Mouse (Mus musculus) heart, embryonic 11.5 days (tissue): ENCODE results near the gene Serpina3b. TPM values are rescaled to one million over a fixed set of nuclear protein-coding genes. Genes with fewer than 3 reads are reported as not detected.

ENCODE experiments used
- ATAC-seq: fragments of 200-750 bp; cut with Nextera tagmentation; replicated peaks from 2 replicates; pipeline ENCODE4 v1.8.0; 2017; ENCODE audit warnings: moderate library complexity; ENCODE audit not compliant: insufficient number of reproducible peaks, low FRiP score, low TSS enrichment
- H3K27ac ChIP-seq: fragments of 300-500 bp; sonication (generic); 2 replicates; pipeline ENCODE4 v1.5.1; 2014; ENCODE audit warnings: mild to moderate bottlenecking, low read depth, low read length
- H3K27me3 ChIP-seq: fragments of 300-500 bp; sonication (generic); 2 replicates; pipeline ENCODE4 v1.6.1; 2014; ENCODE audit warnings: mild to moderate bottlenecking, low read length, mixed read lengths; ENCODE audit not compliant: control insufficient read depth, insufficient read depth
- H3K36me3 ChIP-seq: fragments of 300-500 bp; sonication (generic); 2 replicates; pipeline ENCODE4 v1.6.1; 2014; ENCODE audit warnings: mild to moderate bottlenecking, low read length, moderate library complexity, mixed read lengths; ENCODE audit not compliant: control insufficient read depth, insufficient read depth
- H3K4me1 ChIP-seq: fragments of 300-500 bp; sonication (generic); 2 replicates; pipeline ENCODE4 v1.6.1; 2014; ENCODE audit warnings: low read length; ENCODE audit not compliant: control insufficient read depth, insufficient read depth
- H3K4me2 ChIP-seq: fragments of 300-500 bp; sonication (generic); 2 replicates; pipeline ENCODE4 v1.6.1; 2014; ENCODE audit warnings: mild to moderate bottlenecking, moderate library complexity
- H3K4me3 ChIP-seq: fragments of 300-500 bp; sonication (generic); 2 replicates; pipeline ENCODE4 v1.5.1; 2014; ENCODE audit warnings: low read depth, low read length
- H3K9ac ChIP-seq: fragments of 300-500 bp; sonication (generic); 2 replicates; pipeline ENCODE4 v1.6.1; 2014; ENCODE audit warnings: mild to moderate bottlenecking, low read depth, low read length, moderate library complexity
- H3K9me3 ChIP-seq: fragments of 300-500 bp; sonication (generic); replicated peaks from 2 replicates; pipeline ENCODE4 v1.6.1; 2016; ENCODE audit warnings: low read length; ENCODE audit not compliant: control insufficient read depth
- WGBS: fragments of 180-500 bp; shearing (Covaris S2); extraction: QIAGEN DNeasy Blood & Tissue Kit; methylation state at CpG from one replicate; pipeline ENCODE4 v1.1.7; 2014; ENCODE audit not compliant: insufficient replicate concordance; 5-methylcytosine and 5-hydroxymethylcytosine counted together
- polyA plus RNA-seq: library from polyadenylated mRNA; unstranded; fragments of >200 nt; fragmentation: Nextera tagmentation; extraction: Ambion mirVana; gene quantifications from 2 replicates; pipeline ENCODE4 v1.2.1, GENCODE M21; 2014

Gene Serpina3b
- polyA plus RNA-seq, 1 experiment from 2014 or later: 0.17 TPM

DNA sequence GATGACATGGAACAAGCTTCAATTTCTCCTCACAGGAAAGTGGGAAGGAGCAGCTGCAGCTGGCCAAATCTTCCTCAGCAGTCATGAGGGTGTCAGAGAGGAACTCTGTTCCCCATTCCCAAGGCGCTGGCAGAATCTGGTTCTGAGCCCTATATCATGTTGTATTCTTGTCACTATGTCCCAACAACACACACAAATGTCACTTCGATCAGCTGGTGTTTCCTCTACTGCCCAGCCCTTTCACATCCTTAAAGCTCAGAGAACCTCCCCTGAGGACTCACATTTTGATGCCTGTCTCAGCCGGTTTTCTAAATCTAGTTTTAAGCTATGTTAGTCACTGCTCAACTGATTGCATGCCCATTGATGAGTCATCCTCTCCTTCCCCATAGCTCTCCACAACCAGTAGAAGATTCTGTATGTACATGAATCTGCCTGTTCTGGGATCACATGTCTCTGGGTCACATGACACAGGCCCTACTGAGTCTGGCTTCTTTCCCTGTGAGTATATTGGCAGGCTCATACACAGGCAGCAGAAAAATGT is 58.3 kb downstream of the Serpina3b start:
- Histone ChIP-seq H3K4me2 (no peak overlapping the region), H3K27me3 (peaks cover 4% of the 10 kb centered on the region), H3K36me3 (no peaks in the 10 kb centered on the region), H3K27ac (no peak overlapping the region), H3K4me1 (no peaks in the 10 kb centered on the region), H3K9ac (no peak overlapping the region), H3K9me3 (no peaks in the 10 kb centered on the region), H3K4me3 (no peak overlapping the region)
- ATAC-seq: no peak
- 78% methylated on average over 3 of the region's 3 CpGs for WGBS

Other genes starting within 250 kb of the Serpina3b start
- gene Serpina1c, start 223.1 kb upstream of the Serpina3b start, polyA plus RNA-seq: 0.23 and 0.87 TPM in 2 replicates
- gene Serpina1e, start 169.0 kb upstream of the Serpina3b start, polyA plus RNA-seq: 0.42 TPM in 1 of 2 replicates, not detected in the other
- gene Serpina11, start 138.0 kb upstream of the Serpina3b start, polyA plus RNA-seq: 0.16 TPM in 1 of 2 replicates, not detected in the other
- 0.04 and 0.21 TPM in 2 replicates for gene Serpina9, start 114.2 kb upstream of the Serpina3b start, polyA plus RNA-seq
- 0.10 TPM in 1 of 2 replicates, not detected in the other for gene Serpina12, start 83.6 kb upstream of the Serpina3b start, polyA plus RNA-seq
- gene Serpina5, start 26.9 kb upstream of the Serpina3b start, polyA plus RNA-seq: not detected in 2 replicates
- gene Serpina3a, start 15.3 kb upstream of the Serpina3b start, polyA plus RNA-seq: not detected in 2 replicates
- gene Serpina3c, start 25.9 kb downstream of the Serpina3b start, polyA plus RNA-seq: 0.25 TPM in 1 of 2 replicates, not detected in the other
- gene Serpina3f, start 86.5 kb downstream of the Serpina3b start, polyA plus RNA-seq: not detected in 2 replicates
- 1.0 and 1.1 TPM in 2 replicates for gene Serpina3g, start 108.2 kb downstream of the Serpina3b start, polyA plus RNA-seq
- not detected in 2 replicates for gene Serpina3i, start 135.1 kb downstream of the Serpina3b start, polyA plus RNA-seq
- gene Serpina3j, start 186.6 kb downstream of the Serpina3b start, polyA plus RNA-seq: not detected in 2 replicates
- gene Serpina3k, start 210.5 kb downstream of the Serpina3b start, polyA plus RNA-seq: not detected in 2 replicates
- not detected in 2 replicates for gene Serpina3m, start 210.5 kb downstream of the Serpina3b start, polyA plus RNA-seq